Mouse (Mus musculus) heart, postnatal 0 days (tissue): ENCODE data around the gene Ergic3. TPM values are rescaled to one million over a fixed set of nuclear protein-coding genes. Genes with fewer than 3 reads are reported as not detected.

Experiments used
- ATAC-seq: fragments of 200-750 bp; cut with Nextera tagmentation; 2 replicates; pipeline ENCODE4 v1.8.0; 2017; ENCODE audit warnings: low read depth, moderate number of reproducible peaks, moderate library complexity; ENCODE audit not compliant: insufficient read depth
- DNase-seq: peaks from one replicate; pipeline ENCODE4 v3.0.0-alpha.2; 2016; ENCODE audit warnings: low spot score
- H3K27ac ChIP-seq: fragments of 300-500 bp; sonication (generic); 2 replicates; pipeline ENCODE4 v1.5.1; 2014; ENCODE audit warnings: low read depth, mild to moderate bottlenecking
- H3K27me3 ChIP-seq: fragments of 300-500 bp; sonication (generic); 2 replicates; pipeline ENCODE4 v1.6.1; 2014; ENCODE audit warnings: low read length, mixed read lengths; ENCODE audit not compliant: control insufficient read depth, insufficient read depth
- H3K36me3 ChIP-seq: fragments of 300-500 bp; sonication (generic); replicated peaks from 2 replicates; pipeline ENCODE4 v1.6.1; 2014; ENCODE audit warnings: low read length, mixed read lengths; ENCODE audit not compliant: control insufficient read depth, insufficient read depth
- H3K4me1 ChIP-seq: fragments of 300-500 bp; sonication (generic); 2 replicates; pipeline ENCODE4 v1.6.1; 2014; ENCODE audit warnings: antibody characterized with exemption; ENCODE audit not compliant: control insufficient read depth, insufficient read depth
- H3K4me2 ChIP-seq: fragments of 300-500 bp; sonication (generic); 2 replicates; pipeline ENCODE4 v1.6.1; 2014; ENCODE audit warnings: low read depth, mild to moderate bottlenecking, low read length, moderate library complexity
- H3K4me3 ChIP-seq: fragments of 300-500 bp; sonication (generic); 2 replicates; pipeline ENCODE4 v1.5.1; 2014; ENCODE audit warnings: low read depth, low read length
- H3K9ac ChIP-seq: fragments of 300-500 bp; sonication (generic); replicated peaks from 2 replicates; pipeline ENCODE4 v1.6.1; 2014; ENCODE audit warnings: low read depth, low read length, mixed read lengths
- H3K9me3 ChIP-seq: fragments of 300-500 bp; sonication (generic); replicated peaks from 2 replicates; pipeline ENCODE4 v1.6.1; 2016; ENCODE audit warnings: low read length; ENCODE audit not compliant: control insufficient read depth
- CTCF ChIP-seq: IDR thresholded peaks from 2 replicates; pipeline ENCODE4 v1.5.1; 2016; ENCODE audit warnings: antibody characterized with exemption, control low read depth, low read depth
- EP300 ChIP-seq: IDR thresholded peaks from 2 replicates; pipeline ENCODE4 v1.6.1; 2016; ENCODE audit warnings: antibody characterized with exemption, low read depth
- WGBS: fragments of 180-500 bp; shearing (Covaris S2); extraction: QIAGEN DNeasy Blood & Tissue Kit; methylation state at CpG from one replicate; pipeline ENCODE4 v1.1.7; 2014; 5-methylcytosine and 5-hydroxymethylcytosine counted together
- polyA plus RNA-seq: library from polyadenylated mRNA; unstranded; fragments of >200 nt; fragmentation: Nextera tagmentation; extraction: Ambion mirVana; gene quantifications from 2 replicates; pipeline ENCODE4 v1.2.1, GENCODE M21; 2015
- total RNA-seq: library from RNA; depleted of rRNA; stranded (reverse); fragments of >200 nt; gene quantifications from 2 replicates; pipeline ENCODE4 v1.2.3, GENCODE M21; 2014; ENCODE audit warnings: low replicate concordance; rRNA removed

Gene Ergic3
- total and polyA plus RNA-seq, 2 experiments from 2014 or later, result 73.9 to 100 TPM

GRCm38 (mm10) chr2:156066126-156066525, 58.3 kb downstream of the Ergic3 start:
- H3K27ac ChIP-seq, result no peak overlapping the region
- 46% methylated on average over 10 of the region's 10 CpGs for WGBS
- TF ChIP-seq EP300, result no peak
- TF ChIP-seq CTCF, result no peak
- H3K36me3 ChIP-seq, result peaks cover 14% of the 10 kb centered on the region
- H3K9ac ChIP-seq, result peak overlapping the region; percentile 68; the same call in 1 of the 2 replicates
- no peaks in the 10 kb centered on the region for H3K27me3 ChIP-seq
- peak overlapping the region; percentile 78 for H3K4me3 ChIP-seq
- DNase-seq (no peak), ATAC-seq (no peak)
- H3K4me2 ChIP-seq, result peak overlapping the region; percentile 99
- no peaks in the 10 kb centered on the region for H3K9me3 ChIP-seq
- H3K4me1 ChIP-seq, result peaks cover 6% of the 10 kb centered on the region; the same call in 1 of the 2 replicates

Other genes with a start within 250 kb of the Ergic3 start
- gene Mmp24, start 232.7 kb upstream of the Ergic3 start, total RNA-seq, result 0.04 and 0.38 TPM in 2 replicates
- gene Mmp24, start 232.7 kb upstream of the Ergic3 start, polyA plus RNA-seq, result 0.03 and 0.04 TPM in 2 replicates
- gene BC029722, start 188.6 kb upstream of the Ergic3 start, total RNA-seq, result 14.1 and 14.7 TPM in 2 replicates
- 20.9 and 21.4 TPM in 2 replicates for gene BC029722, start 188.6 kb upstream of the Ergic3 start, polyA plus RNA-seq
- gene Eif6, start 181.1 kb upstream of the Ergic3 start, total RNA-seq, result 96.9 and 101 TPM in 2 replicates
- gene Eif6, start 181.1 kb upstream of the Ergic3 start, polyA plus RNA-seq, result 96.6 and 102 TPM in 2 replicates
- gene Fam83c, start 173.2 kb upstream of the Ergic3 start, total RNA-seq, result not detected in 2 replicates
- gene Fam83c, start 173.2 kb upstream of the Ergic3 start, polyA plus RNA-seq, result 0.04 TPM in 2 replicates
- 85.7 and 167 TPM in 2 replicates for gene Uqcc1, start 77.7 kb upstream of the Ergic3 start, total RNA-seq
- 149 and 167 TPM in 2 replicates for gene Uqcc1, start 77.7 kb upstream of the Ergic3 start, polyA plus RNA-seq
- not detected in 2 replicates for gene Gm15557, start 67.3 kb upstream of the Ergic3 start, total RNA-seq
- not detected in 2 replicates for gene Gm15557, start 67.3 kb upstream of the Ergic3 start, polyA plus RNA-seq
- gene Gdf5, start 62.7 kb upstream of the Ergic3 start, total RNA-seq, result 0.84 TPM in 1 of 2 replicates, not detected in the other
- 0.10 and 0.22 TPM in 2 replicates for gene Gdf5, start 62.7 kb upstream of the Ergic3 start, polyA plus RNA-seq
- gene Cep250, start 51.6 kb upstream of the Ergic3 start, total RNA-seq, result 3.7 and 9.8 TPM in 2 replicates
- 3.6 and 4.0 TPM in 2 replicates for gene Cep250, start 51.6 kb upstream of the Ergic3 start, polyA plus RNA-seq
- 0.04 and 0.58 TPM in 2 replicates for gene 6430550D23Rik, start 68 bp upstream of the Ergic3 start, total RNA-seq
- gene 6430550D23Rik, start 68 bp upstream of the Ergic3 start, polyA plus RNA-seq, result 0.10 and 0.65 TPM in 2 replicates
- 0.61 TPM in 1 of 2 replicates, not detected in the other for gene Fer1l4, start 44.9 kb downstream of the Ergic3 start, total RNA-seq
- not detected in 2 replicates for gene Fer1l4, start 44.9 kb downstream of the Ergic3 start, polyA plus RNA-seq
- gene Spag4, start 57.1 kb downstream of the Ergic3 start, total RNA-seq, result 0.08 and 2.1 TPM in 2 replicates
- gene Spag4, start 57.1 kb downstream of the Ergic3 start, polyA plus RNA-seq, result 0.84 and 1.2 TPM in 2 replicates
- 47.5 and 55.5 TPM in 2 replicates for gene Cpne1, start 103.9 kb downstream of the Ergic3 start, total RNA-seq
- gene Cpne1, start 103.9 kb downstream of the Ergic3 start, polyA plus RNA-seq, result 18.3 and 18.6 TPM in 2 replicates
- gene Rbm12, start 103.9 kb downstream of the Ergic3 start, total RNA-seq, result 33.2 and 35.0 TPM in 2 replicates
- 8.8 and 9.5 TPM in 2 replicates for gene Rbm12, start 103.9 kb downstream of the Ergic3 start, polyA plus RNA-seq
- 25.7 and 36.5 TPM in 2 replicates for gene Gm28036, start 119.0 kb downstream of the Ergic3 start, total RNA-seq
- gene Gm28036, start 119.0 kb downstream of the Ergic3 start, polyA plus RNA-seq, result 4.1 and 6.2 TPM in 2 replicates
- gene Romo1, start 136.0 kb downstream of the Ergic3 start, total RNA-seq, result 113 and 154 TPM in 2 replicates
- gene Romo1, start 136.0 kb downstream of the Ergic3 start, polyA plus RNA-seq, result 607 and 610 TPM in 2 replicates
- 104 and 106 TPM in 2 replicates for gene Nfs1, start 136.1 kb downstream of the Ergic3 start, total RNA-seq
- 71.4 and 75.1 TPM in 2 replicates for gene Nfs1, start 136.1 kb downstream of the Ergic3 start, polyA plus RNA-seq
- 272 and 376 TPM in 2 replicates for gene Rbm39, start 172.2 kb downstream of the Ergic3 start, total RNA-seq
- 315 and 343 TPM in 2 replicates for gene Rbm39, start 172.2 kb downstream of the Ergic3 start, polyA plus RNA-seq
- gene Phf20, start 188.4 kb downstream of the Ergic3 start, total RNA-seq, result 8.3 and 10.6 TPM in 2 replicates
- 29.5 and 30.4 TPM in 2 replicates for gene Phf20, start 188.4 kb downstream of the Ergic3 start, polyA plus RNA-seq